Mouse (Mus musculus) ovary, postnatal 10 days (tissue): ENCODE measurements around the gene Tmem151b.

Source experiments
- DNase-seq: peaks from one replicate; pipeline ENCODE4 v3.0.0; 2022; ENCODE audit warnings: low spot score

Gene Tmem151b

GRCm38 (mm10) chr17:45510871-45511270 is 38.6 kb downstream of the Tmem151b start:
- DNase-seq = no peak

GRCm38 (mm10) chr17:45506700-45507189 is 42.7 kb downstream of the Tmem151b start, which contains the start of gene Aars2:
TSS of gene Aars2 (plus strand) at chr17:45506841.
- DNase-seq = peak; percentile 92

- no peak for DNase-seq
These were observed 43.5 kb downstream of the Tmem151b start for GRCm38 (mm10) chr17:45505941-45506465.

- no peak for DNase-seq
These were observed 46.0 kb downstream of the Tmem151b start for GRCm38 (mm10) chr17:45503301-45503973.

GRCm38 (mm10) chr17:45502324-45502723 is 47.2 kb downstream of the Tmem151b start:
- DNase-seq = no peak

GRCm38 (mm10) chr17:45500981-45501380 is 48.5 kb downstream of the Tmem151b start:
- no peak for DNase-seq

- no peak for DNase-seq
These were observed 50.0 kb downstream of the Tmem151b start for GRCm38 (mm10) chr17:45499516-45499915.

- DNase-seq = no peak
These were observed 51.1 kb downstream of the Tmem151b start for GRCm38 (mm10) chr17:45498397-45498796.

GRCm38 (mm10) chr17:45495398-45495797 is 54.1 kb downstream of the Tmem151b start:
- no peak for DNase-seq
